Mouse (Mus musculus): ENCODE measurements around the gene Cog3. TPM values are rescaled to one million over a fixed set of nuclear protein-coding genes. Genes with fewer than 3 reads are reported as not detected.

The Cog3 gene
- total RNA-seq, 1 experiment: 11.2 TPM

DNA sequence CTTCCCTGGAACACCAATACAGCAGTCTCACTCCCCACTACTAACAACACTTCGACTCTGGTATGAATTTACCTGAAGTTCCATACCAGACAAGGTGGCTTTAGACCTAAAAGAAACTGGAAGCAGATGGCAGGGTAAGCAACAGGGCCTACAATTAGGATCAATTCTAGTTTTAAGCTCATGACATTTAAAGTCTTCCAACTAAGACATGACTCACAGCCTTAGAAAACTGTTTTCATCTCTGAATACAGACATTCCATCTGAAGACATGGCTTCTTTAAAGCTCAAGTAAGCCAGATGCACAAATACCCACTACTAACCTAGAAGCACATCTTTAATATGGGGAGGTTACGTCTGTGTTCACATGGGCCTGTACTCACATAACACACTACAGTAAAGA, 6.4 kb downstream of the Cog3 start:
- in situ Hi-C loops (cut with MboI; ENCODE audit: low sequenced_read_pairs in 2 of 2, unreplicated experiment in 2 of 2): no loop called here
- TF ChIP-seq CHD2 (IDR thresholded peaks at IDR 0.05; ENCODE audit: low read depth, low read length): no peak
- no peak for TF ChIP-seq MAFK (IDR thresholded peaks at IDR 0.05; ENCODE audit: insufficient read depth, low read depth, low read length)
- TF ChIP-seq ZNF384 (IDR thresholded peaks at IDR 0.05; ENCODE audit: low read depth, low read length): no peak
- TF ChIP-seq HCFC1 (IDR thresholded peaks at IDR 0.05; ENCODE audit: borderline replicate concordance, insufficient read depth, low read length): no peak
- TF ChIP-seq ZC3H11A (IDR thresholded peaks at IDR 0.05; ENCODE audit: borderline replicate concordance, low read depth, low read length): no peak
- Histone ChIP-seq H3K36me3 (ENCODE audit: control insufficient read depth, insufficient read depth, low read length, poor library complexity, severe bottlenecking) (peaks cover 2% of the 10 kb centered on the region; the same call in 1 of the 2 replicates), H3K4me3 (ENCODE audit: insufficient read depth in 1 of 2, low read depth in 1 of 2, low read length in 2 of 2, poor library complexity in 1 of 2, severe bottlenecking in 1 of 2) (no peak overlapping the region), H3K9me3 (ENCODE audit: control insufficient read depth, insufficient read depth, low read depth, low read length) (no peaks in the 10 kb centered on the region), H3K4me1 (ENCODE audit: control insufficient read depth in 2 of 2, insufficient read depth in 2 of 2, low read length in 2 of 2, poor library complexity in 1 of 2) (peaks cover 0 to 2% of the 10 kb centered on the region in 2 experiments; a peak in 1 of 4 replicates), H3K27ac (ENCODE audit: insufficient read depth, low read depth, low read length, poor library complexity, severe bottlenecking) (no peak overlapping the region), H3K9ac (ENCODE audit: insufficient read depth, low read depth, low read length, poor library complexity, severe bottlenecking) (no peak overlapping the region)
- DNase-seq (ENCODE audit: low read depth, low spot score): no peak

GRCm38 (mm10) chr14:75741904-75742303, 12.4 kb downstream of the Cog3 start:
- H3K9me3 ChIP-seq (ENCODE audit: control insufficient read depth, insufficient read depth, low read depth, low read length): no peaks in the 10 kb centered on the region
- H3K4me3 ChIP-seq (ENCODE audit: insufficient read depth in 1 of 2, low read depth in 1 of 2, low read length in 2 of 2, poor library complexity in 1 of 2, severe bottlenecking in 1 of 2): no peak overlapping the region
- H3K36me3 ChIP-seq (ENCODE audit: control insufficient read depth, insufficient read depth, low read length, poor library complexity, severe bottlenecking): peaks cover 4% of the 10 kb centered on the region; the same call in 1 of the 2 replicates
- no peak overlapping the region for H3K27ac ChIP-seq (ENCODE audit: insufficient read depth, low read depth, low read length, poor library complexity, severe bottlenecking)
- H3K9ac ChIP-seq (ENCODE audit: insufficient read depth, low read depth, low read length, poor library complexity, severe bottlenecking): no peak overlapping the region
- no peak for TF ChIP-seq HCFC1 (IDR thresholded peaks at IDR 0.05; ENCODE audit: borderline replicate concordance, insufficient read depth, low read length)
- no peak for TF ChIP-seq ZC3H11A (IDR thresholded peaks at IDR 0.05; ENCODE audit: borderline replicate concordance, low read depth, low read length)
- no peak for TF ChIP-seq CHD2 (IDR thresholded peaks at IDR 0.05; ENCODE audit: low read depth, low read length)
- TF ChIP-seq MAFK (IDR thresholded peaks at IDR 0.05; ENCODE audit: insufficient read depth, low read depth, low read length): no peak
- TF ChIP-seq ZNF384 (IDR thresholded peaks at IDR 0.05; ENCODE audit: low read depth, low read length): no peak
- no peak for DNase-seq (ENCODE audit: low read depth, low spot score)
- no peaks in the 10 kb centered on the region for H3K4me1 ChIP-seq (ENCODE audit: control insufficient read depth in 2 of 2, insufficient read depth in 2 of 2, low read length in 2 of 2, poor library complexity in 1 of 2)
- in situ Hi-C loops (cut with MboI; ENCODE audit: low sequenced_read_pairs in 2 of 2, unreplicated experiment in 2 of 2): no loop called here

DNA sequence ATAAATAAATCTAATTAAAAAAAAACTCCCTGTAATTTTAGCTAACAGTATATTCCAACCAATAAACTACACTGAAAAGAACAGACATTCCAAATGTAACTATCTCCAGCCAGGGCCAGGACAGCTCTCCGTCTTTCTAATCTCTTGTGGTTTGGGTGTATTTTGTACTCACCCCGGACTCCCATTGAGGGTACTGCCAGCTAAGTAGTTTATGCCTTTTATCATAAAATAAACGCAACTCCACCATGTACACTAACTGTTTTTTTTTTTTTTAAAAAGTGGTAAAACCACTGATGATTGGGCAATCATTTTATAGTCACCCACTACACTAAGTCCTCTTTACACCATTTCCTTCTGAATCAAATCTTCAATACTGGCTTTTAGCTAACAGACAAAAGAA, 18.7 kb downstream of the Cog3 start:
- in situ Hi-C loops (cut with MboI; ENCODE audit: low sequenced_read_pairs in 2 of 2, unreplicated experiment in 2 of 2): no loop called here
- Histone ChIP-seq H3K4me3 (ENCODE audit: insufficient read depth in 1 of 2, low read depth in 1 of 2, low read length in 2 of 2, poor library complexity in 1 of 2, severe bottlenecking in 1 of 2) (no peak overlapping the region), H3K4me1 (ENCODE audit: control insufficient read depth in 2 of 2, insufficient read depth in 2 of 2, low read length in 2 of 2, poor library complexity in 1 of 2) (no peaks in the 10 kb centered on the region), H3K9ac (ENCODE audit: insufficient read depth, low read depth, low read length, poor library complexity, severe bottlenecking) (no peak overlapping the region), H3K9me3 (ENCODE audit: control insufficient read depth, insufficient read depth, low read depth, low read length) (no peaks in the 10 kb centered on the region), H3K27ac (ENCODE audit: insufficient read depth, low read depth, low read length, poor library complexity, severe bottlenecking) (no peak overlapping the region), H3K36me3 (ENCODE audit: control insufficient read depth, insufficient read depth, low read length, poor library complexity, severe bottlenecking) (peaks cover 11% of the 10 kb centered on the region)
- no peak for DNase-seq (ENCODE audit: low read depth, low spot score)
- TF ChIP-seq ZC3H11A (IDR thresholded peaks at IDR 0.05; ENCODE audit: borderline replicate concordance, low read depth, low read length): no peak
- no peak for TF ChIP-seq ZNF384 (IDR thresholded peaks at IDR 0.05; ENCODE audit: low read depth, low read length)
- TF ChIP-seq MAFK (IDR thresholded peaks at IDR 0.05; ENCODE audit: insufficient read depth, low read depth, low read length): no peak
- TF ChIP-seq HCFC1 (IDR thresholded peaks at IDR 0.05; ENCODE audit: borderline replicate concordance, insufficient read depth, low read length): no peak

DNA sequence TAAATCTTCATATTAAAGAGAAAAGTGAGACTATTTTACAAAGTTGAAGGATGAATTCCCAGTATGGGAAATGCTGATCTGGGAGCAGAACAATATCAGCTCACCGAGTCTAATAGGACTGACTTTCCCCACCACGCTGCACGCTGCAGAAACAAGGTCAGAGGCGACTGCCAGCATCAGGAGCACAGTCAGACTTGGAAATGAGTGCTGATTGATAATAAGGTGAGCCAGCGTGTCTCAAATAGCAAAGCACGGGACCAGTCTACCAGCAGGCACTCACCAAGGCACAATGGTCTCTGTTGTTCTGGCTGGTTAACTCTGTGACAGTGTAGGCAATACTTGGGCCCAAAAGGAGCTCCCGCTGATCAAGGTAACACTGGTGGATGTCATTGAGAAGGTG, 21.7 kb downstream of the Cog3 start:
- in situ Hi-C loops (cut with MboI; ENCODE audit: low sequenced_read_pairs in 2 of 2, unreplicated experiment in 2 of 2): no loop called here
- DNase-seq (ENCODE audit: low read depth, low spot score): no peak
- H3K9me3 ChIP-seq (ENCODE audit: control insufficient read depth, insufficient read depth, low read depth, low read length): no peaks in the 10 kb centered on the region
- TF ChIP-seq MAFK (IDR thresholded peaks at IDR 0.05; ENCODE audit: insufficient read depth, low read depth, low read length): no peak
- no peak for TF ChIP-seq ZC3H11A (IDR thresholded peaks at IDR 0.05; ENCODE audit: borderline replicate concordance, low read depth, low read length)
- TF ChIP-seq HCFC1 (IDR thresholded peaks at IDR 0.05; ENCODE audit: borderline replicate concordance, insufficient read depth, low read length): no peak
- TF ChIP-seq ZNF384 (IDR thresholded peaks at IDR 0.05; ENCODE audit: low read depth, low read length): no peak
- TF ChIP-seq CHD2 (IDR thresholded peaks at IDR 0.05; ENCODE audit: low read depth, low read length): no peak
- peaks cover 12% of the 10 kb centered on the region for H3K36me3 ChIP-seq (ENCODE audit: control insufficient read depth, insufficient read depth, low read length, poor library complexity, severe bottlenecking)
- H3K9ac ChIP-seq (ENCODE audit: insufficient read depth, low read depth, low read length, poor library complexity, severe bottlenecking): no peak overlapping the region
- no peak overlapping the region for H3K4me3 ChIP-seq (ENCODE audit: insufficient read depth in 1 of 2, low read depth in 1 of 2, low read length in 2 of 2, poor library complexity in 1 of 2, severe bottlenecking in 1 of 2)
- H3K27ac ChIP-seq (ENCODE audit: insufficient read depth, low read depth, low read length, poor library complexity, severe bottlenecking): no peak overlapping the region
- no peaks in the 10 kb centered on the region for H3K4me1 ChIP-seq (ENCODE audit: control insufficient read depth in 2 of 2, insufficient read depth in 2 of 2, low read length in 2 of 2, poor library complexity in 1 of 2)

DNA sequence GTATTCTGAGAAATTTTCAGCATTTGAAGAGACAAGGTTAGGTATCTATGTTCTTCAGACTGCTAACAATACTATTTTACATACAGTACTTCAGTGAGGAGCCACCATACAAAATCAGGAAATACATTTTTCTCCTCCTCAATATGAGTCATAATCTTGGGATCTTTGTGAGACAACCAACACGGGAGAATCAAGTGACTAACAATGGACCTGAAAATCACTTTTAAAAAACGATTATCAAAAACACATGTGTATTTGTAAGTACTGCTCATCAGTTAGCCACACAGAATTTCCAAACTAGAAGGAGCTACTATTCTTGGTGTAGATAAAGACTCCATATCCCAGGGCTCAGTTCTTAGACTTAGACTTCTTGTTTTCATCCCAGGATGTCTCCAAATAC, 23.0 kb downstream of the Cog3 start:
- DNase-seq (ENCODE audit: low read depth, low spot score): no peak
- Histone ChIP-seq H3K4me3 (ENCODE audit: insufficient read depth in 1 of 2, low read depth in 1 of 2, low read length in 2 of 2, poor library complexity in 1 of 2, severe bottlenecking in 1 of 2) (no peak overlapping the region), H3K9ac (ENCODE audit: insufficient read depth, low read depth, low read length, poor library complexity, severe bottlenecking) (no peak overlapping the region), H3K9me3 (ENCODE audit: control insufficient read depth, insufficient read depth, low read depth, low read length) (no peaks in the 10 kb centered on the region), H3K36me3 (ENCODE audit: control insufficient read depth, insufficient read depth, low read length, poor library complexity, severe bottlenecking) (peaks cover 9% of the 10 kb centered on the region), H3K27ac (ENCODE audit: insufficient read depth, low read depth, low read length, poor library complexity, severe bottlenecking) (no peak overlapping the region), H3K4me1 (ENCODE audit: control insufficient read depth in 2 of 2, insufficient read depth in 2 of 2, low read length in 2 of 2, poor library complexity in 1 of 2) (no peaks in the 10 kb centered on the region)
- TF ChIP-seq MAFK (IDR thresholded peaks at IDR 0.05; ENCODE audit: insufficient read depth, low read depth, low read length) (no peak), HCFC1 (IDR thresholded peaks at IDR 0.05; ENCODE audit: borderline replicate concordance, insufficient read depth, low read length) (no peak), ZNF384 (IDR thresholded peaks at IDR 0.05; ENCODE audit: low read depth, low read length) (no peak), ZC3H11A (IDR thresholded peaks at IDR 0.05; ENCODE audit: borderline replicate concordance, low read depth, low read length) (no peak), CHD2 (IDR thresholded peaks at IDR 0.05; ENCODE audit: low read depth, low read length) (no peak)
- in situ Hi-C loops (cut with MboI; ENCODE audit: low sequenced_read_pairs in 2 of 2, unreplicated experiment in 2 of 2): no loop called here
